Mouse (Mus musculus) stomach, adult 2 months (tissue): ENCODE results near the gene Lactb. TPM values are rescaled to one million over a fixed set of nuclear protein-coding genes. Genes with fewer than 3 reads are reported as not detected.

Experiments used
- polyA plus RNA-seq: library from polyadenylated mRNA; depleted of rRNA; stranded (reverse); fragments of >200 nt; gene quantifications from 2 replicates; pipeline ENCODE4 v1.2.3, GENCODE M21; 2012; rRNA removed

The Lactb gene
- 7.5 and 19.6 TPM in 2 replicates for polyA plus RNA-seq

DNA sequence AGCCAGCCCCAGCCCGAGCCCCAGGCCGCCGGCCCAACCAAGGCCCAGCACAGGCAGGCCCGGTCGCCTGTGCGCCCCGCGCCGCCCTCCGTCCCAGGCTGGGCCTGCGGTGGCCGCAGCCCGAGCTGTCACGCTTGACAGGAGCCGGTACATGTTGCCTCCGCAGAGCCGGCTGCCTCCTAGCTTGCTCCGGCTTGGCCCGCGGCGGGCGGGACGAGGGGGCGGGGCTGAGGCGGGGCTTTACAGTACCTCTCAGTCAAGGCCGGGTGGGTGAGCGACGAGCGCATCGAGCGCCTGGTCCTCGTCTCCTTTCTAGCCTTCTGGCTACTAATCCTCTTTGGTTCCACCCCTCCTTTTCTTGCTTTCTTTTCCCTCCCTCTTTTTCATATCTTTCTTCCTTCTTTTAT, at the start of gene Lactb:
TSS of gene Lactb (minus strand) at position 246 of the 407 bp plus-strand sequence.

GRCm38 (mm10) chr9:66945647-66946641, 29.3 kb downstream of the Lactb start, which contains the start of gene Rps27l:
Rps27l (plus strand) TSS chr9:66946086.

DNA sequence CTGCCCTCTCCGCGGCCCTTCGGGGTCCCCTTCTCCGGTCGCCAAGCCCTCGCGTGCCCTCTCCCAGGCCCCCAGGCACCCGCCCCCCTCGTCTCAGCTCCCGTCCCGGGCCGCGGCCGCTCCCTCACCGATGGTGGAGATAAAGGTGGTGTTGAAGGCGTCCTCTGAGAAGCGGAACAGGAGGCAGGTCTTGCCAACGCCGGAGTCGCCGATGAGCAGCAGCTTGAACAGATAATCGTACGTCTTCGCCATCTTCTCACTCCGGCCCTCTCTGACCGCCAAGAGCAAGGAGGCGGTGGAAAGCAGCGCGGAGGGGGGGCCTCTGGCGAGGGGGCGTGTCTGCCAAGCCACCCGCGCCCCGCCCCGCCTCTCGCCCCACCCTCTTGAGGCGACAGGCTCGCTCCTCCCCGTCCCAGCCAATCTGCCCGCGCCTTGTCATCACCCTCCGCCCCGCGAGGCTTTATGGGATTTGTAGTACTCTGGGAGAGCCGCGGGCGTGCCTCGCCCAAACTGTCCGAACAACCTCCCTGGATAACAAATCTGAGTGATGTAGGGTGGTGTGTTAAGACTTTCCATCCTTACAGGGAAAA, 55.8 kb downstream of the Lactb start, which contains the start of gene Rab8b:
TSS of gene Rab8b (minus strand) at position 306 of the 590 bp plus-strand sequence.

Other genes starting within 250 kb of the Lactb start
- 1.6 and 1.8 TPM in 2 replicates for gene Aph1b, start 180.0 kb downstream of the Lactb start, polyA plus RNA-seq
- not detected in 2 replicates for gene Gm10647, start 178.4 kb downstream of the Lactb start, polyA plus RNA-seq
- 0.42 and 0.66 TPM in 2 replicates for gene Aph1c, start 140.8 kb downstream of the Lactb start, polyA plus RNA-seq
- gene Rab8b, start 55.8 kb downstream of the Lactb start, polyA plus RNA-seq = 1.2 and 2.0 TPM in 2 replicates
- 4.6 and 4.9 TPM in 2 replicates for gene Rps27l, start 29.4 kb downstream of the Lactb start, polyA plus RNA-seq
- gene Tpm1, start 73.9 kb upstream of the Lactb start, polyA plus RNA-seq = 138 and 143 TPM in 2 replicates